Mouse (Mus musculus): ENCODE measurements around the gene Dnmt3l. TPM values are rescaled to one million over a fixed set of nuclear protein-coding genes. Genes with fewer than 3 reads are reported as not detected.
"Not testable (repeated sequence)": the region's sequence is repeated elsewhere in the genome, so short reads cannot be mapped to it uniquely, and the experiment has no call there.

Dnmt3l gene
- under 1 TPM in 1 of 2 experiments, not detected in 1; 0.22 TPM for total RNA-seq (2021)

- no peak for DNase-seq (ENCODE audit: low spot score)
- intact Hi-C loops (cut with DNase I) = no loop called here
Observed at GRCm38 (mm10) chr10:78041647-78042046, at the start of gene Dnmt3l. Gene Dnmt3l, plus strand, starts transcription at chr10:78041947.

DNA sequence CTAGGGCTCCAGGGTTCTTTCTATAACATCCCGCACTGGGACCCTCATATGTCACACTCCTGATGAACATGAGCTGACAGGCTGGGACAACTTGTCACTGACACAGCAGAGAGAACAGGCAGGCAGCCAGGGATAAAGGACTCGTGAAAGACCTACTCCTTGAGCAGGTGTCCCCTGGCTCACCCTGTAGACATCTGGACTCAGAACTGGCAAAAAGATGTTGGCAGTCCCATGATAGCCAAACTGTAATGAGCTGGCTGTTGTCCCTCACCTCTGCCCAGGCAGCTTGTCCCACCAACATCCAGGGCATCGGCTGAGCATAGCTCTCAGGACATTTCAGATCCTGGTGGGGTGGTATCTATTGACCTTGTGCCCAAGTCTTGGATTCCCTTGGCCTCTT is 46.1 kb upstream of the Dnmt3l start:
- DNase-seq (ENCODE audit: low spot score) = no peak
- intact Hi-C loops (cut with DNase I) = no loop called here

GRCm38 (mm10) chr10:78000200-78000599 is 41.5 kb upstream of the Dnmt3l start:
- intact Hi-C loops (cut with DNase I) = no loop called here
- DNase-seq (ENCODE audit: low spot score) = no peak

DNA sequence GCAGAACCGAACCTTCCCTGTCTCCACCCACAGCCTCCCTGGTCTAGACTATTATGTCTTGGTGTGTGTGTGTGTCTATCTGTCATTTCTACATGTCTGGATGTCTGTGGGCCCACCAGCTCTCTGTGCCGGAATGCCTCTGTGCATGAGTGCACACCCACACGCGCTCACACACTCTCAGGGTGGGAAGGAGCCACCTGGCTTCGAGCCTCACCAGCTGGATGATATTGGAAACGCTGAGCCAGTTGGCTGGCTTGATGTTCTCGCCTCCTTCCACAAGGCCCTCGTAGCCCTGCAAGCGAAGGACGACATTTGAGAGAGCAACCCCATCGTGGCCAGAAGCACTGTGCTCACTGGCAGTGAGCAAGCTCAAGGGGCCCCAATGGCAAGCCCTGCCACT is 40.0 kb upstream of the Dnmt3l start:
- intact Hi-C loops (cut with DNase I) = no loop called here
- peak; percentile 31 for DNase-seq (ENCODE audit: low spot score)

- DNase-seq (ENCODE audit: low spot score) = no peak
- intact Hi-C loops (cut with DNase I) = no loop called here
Observed at GRCm38 (mm10) chr10:78002316-78002715, 39.4 kb upstream of the Dnmt3l start.

- intact Hi-C loops (cut with DNase I) = no loop called here
- no peak for DNase-seq (ENCODE audit: low spot score)
Observed at GRCm38 (mm10) chr10:78004479-78005100, 37.2 kb upstream of the Dnmt3l start.

DNA sequence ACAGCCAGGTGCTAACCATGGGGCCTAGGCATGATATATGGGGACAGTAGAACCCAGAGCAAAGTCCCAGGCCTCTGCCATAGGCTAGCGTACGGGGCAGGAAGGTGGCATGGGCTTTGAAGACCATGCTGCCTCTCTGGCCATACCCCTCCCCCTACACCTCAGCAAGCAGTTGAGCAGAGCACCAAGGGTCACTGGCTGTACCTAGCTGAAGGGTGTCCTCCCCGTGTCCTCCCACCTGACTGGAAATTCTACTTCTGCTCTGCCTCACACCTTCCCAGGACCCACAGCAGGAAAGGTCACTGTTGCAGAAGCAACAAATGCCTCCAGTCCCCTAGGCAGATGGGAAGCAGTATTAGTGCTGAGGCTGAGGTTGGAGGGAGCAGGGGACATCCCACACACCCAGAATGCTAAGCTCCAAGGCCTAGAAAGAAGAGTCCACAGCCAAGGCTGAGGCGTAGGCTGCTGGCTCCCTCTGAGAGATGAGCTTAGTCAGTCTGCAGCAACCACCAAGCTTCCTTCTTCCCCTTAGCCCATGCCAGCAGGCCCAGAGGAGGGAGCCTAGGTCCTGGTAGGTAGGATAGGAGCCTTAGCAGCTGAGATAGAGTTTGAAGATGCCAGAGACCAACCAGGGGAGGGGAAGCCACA is 35.8 kb upstream of the Dnmt3l start:
- intact Hi-C loops (cut with DNase I) = no loop called here
- no peak for DNase-seq (ENCODE audit: low spot score)

- intact Hi-C loops (cut with DNase I) = no loop called here
- DNase-seq (ENCODE audit: low spot score) = no peak
Observed at GRCm38 (mm10) chr10:78007203-78007602, 34.5 kb upstream of the Dnmt3l start.

- intact Hi-C loops (cut with DNase I) = no loop called here
- DNase-seq (ENCODE audit: low spot score) = no peak
Observed at GRCm38 (mm10) chr10:78008169-78008568, 33.6 kb upstream of the Dnmt3l start.

- DNase-seq (ENCODE audit: low spot score) = peak; percentile 89
- intact Hi-C loops (cut with DNase I) = no loop called here
Observed at GRCm38 (mm10) chr10:78009184-78009944, 32.4 kb upstream of the Dnmt3l start.

DNA sequence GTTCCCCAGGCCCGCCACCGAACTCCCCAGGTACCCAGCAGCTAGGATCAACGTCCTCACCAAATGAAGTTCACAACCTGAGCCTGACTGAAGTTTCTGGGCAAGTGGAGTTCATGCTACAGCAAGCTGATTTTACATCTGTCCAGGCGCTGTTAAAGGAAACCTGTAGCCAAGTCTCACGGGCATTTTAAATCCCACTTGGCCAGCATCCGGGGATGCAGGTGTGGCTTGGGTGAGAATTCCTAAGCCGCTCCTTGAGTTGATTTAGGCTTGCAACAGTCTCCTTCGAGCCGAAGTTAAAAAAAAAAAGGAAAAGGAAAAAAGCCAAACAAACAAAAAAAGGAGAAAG is 31.8 kb upstream of the Dnmt3l start, which contains the start of gene Pfkl:
Gene Pfkl, minus strand, starts transcription at position 139 of the 349 bp plus-strand sequence.
- no peak for DNase-seq (ENCODE audit: low spot score)
- intact Hi-C loops (cut with DNase I) = no loop called here

- intact Hi-C loops (cut with DNase I) = no loop called here
- DNase-seq (ENCODE audit: low spot score) = no peak
Observed at GRCm38 (mm10) chr10:78010335-78010734, 31.4 kb upstream of the Dnmt3l start.

GRCm38 (mm10) chr10:78011116-78011515 is 30.6 kb upstream of the Dnmt3l start:
- intact Hi-C loops (cut with DNase I); DNase-seq (ENCODE audit: low spot score): not testable (repeated sequence)

DNA sequence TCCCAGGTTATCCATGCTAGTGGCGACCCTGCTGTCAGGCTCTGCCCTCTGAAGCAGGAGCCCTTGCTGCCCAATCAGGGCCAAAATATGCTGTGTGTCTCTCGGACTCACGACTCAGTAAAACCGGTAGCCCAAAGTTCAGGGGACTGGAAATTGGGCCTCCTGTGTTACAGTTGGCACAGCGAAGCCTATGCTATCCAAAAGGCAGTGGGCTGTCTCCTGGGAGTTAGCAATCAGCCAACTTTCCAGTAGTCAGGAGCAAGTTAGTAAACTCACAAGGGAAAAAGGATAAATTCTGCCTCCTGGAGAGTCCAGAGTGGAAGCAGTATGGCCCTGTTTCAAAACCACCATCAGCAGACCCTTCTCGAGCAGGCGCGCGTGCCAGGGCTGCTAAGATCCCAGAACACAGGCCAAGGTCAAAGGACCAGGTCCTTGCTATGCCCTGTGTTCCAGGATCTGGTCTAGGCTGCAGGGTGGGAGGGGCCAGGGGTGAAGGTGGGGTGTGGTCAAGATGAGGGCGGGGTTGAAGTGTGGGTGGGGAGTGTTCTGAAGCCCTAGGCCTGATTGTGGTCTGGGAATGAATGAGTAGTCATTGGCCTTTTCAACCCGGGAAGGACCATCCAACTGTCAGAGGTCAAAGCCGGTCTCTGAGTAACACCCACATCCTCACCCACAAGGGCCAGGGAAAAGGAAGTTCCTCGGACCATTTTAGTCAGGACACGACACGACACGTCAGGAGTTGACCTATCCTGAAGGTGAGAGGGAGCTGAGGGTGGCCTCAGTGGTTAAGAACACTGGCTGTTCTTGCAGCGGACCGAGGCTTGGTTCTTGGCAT is 28.9 kb upstream of the Dnmt3l start:
- intact Hi-C loops (cut with DNase I) = no loop called here

GRCm38 (mm10) chr10:78015489-78015888 is 26.3 kb upstream of the Dnmt3l start:
- intact Hi-C loops (cut with DNase I) = loop anchor here (5.0 kb wide), 1 partner anchor 33 kb away; no protein-coding TSS in a partner anchor

More for the DNA sequence above, 28.9 kb upstream of the Dnmt3l start:
- DNase-seq (ENCODE audit: low spot score) = no peak

GRCm38 (mm10) chr10:78016366-78016765 is 25.4 kb upstream of the Dnmt3l start:
- intact Hi-C loops (cut with DNase I) = loop anchor here (5.0 kb wide), 1 partner anchor 34 kb away; no protein-coding TSS in a partner anchor
- DNase-seq (ENCODE audit: low spot score) = no peak

More at GRCm38 (mm10) chr10:78015489-78015888, 26.3 kb upstream of the Dnmt3l start:
- no peak for DNase-seq (ENCODE audit: low spot score)

DNA sequence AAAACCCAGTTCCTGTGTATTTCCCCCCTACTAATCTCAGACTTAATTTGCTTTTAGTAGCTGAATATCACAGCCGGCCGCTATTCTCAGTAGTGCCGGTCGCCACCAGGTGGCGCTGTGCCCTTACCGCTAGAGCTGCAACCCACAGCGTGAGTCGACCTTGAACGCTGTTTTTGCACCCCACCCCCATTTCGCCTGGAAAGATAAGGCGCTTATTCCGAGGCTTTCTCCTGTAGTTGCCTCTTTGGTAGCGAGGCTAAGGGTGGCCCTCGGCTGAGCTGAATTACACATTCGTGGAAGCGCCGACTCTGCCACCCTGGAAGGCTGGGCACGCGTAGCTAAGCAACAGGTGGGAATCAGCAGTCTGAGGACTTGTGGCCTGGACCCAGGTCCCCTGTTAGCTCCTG is 22.9 kb upstream of the Dnmt3l start:
- intact Hi-C loops (cut with DNase I) = loop anchor here (5.0 kb wide), 1 partner anchor 36 kb away; no protein-coding TSS in a partner anchor
- DNase-seq (ENCODE audit: low spot score) = no peak

DNA sequence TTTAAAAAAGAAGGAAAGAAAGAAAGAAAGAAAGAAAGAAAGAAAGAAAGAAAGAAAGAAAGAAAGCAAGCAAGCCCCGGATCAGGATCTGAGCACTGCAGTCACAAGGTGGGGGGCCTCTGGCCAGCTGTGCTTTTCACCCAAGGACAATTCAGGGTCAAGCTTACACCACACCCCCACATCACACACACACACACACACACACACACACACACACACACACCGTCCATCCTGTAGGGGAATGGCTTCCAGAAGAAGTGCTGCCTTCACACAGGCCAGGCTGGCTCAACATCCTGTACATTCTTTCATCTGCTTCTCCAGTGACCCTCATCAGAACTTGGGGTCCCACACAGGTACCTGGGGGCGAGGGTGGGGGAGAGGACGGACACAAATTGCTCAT is 22.5 kb upstream of the Dnmt3l start:
- DNase-seq (ENCODE audit: low spot score) = no peak
- intact Hi-C loops (cut with DNase I) = loop anchor here (5.0 kb wide), 1 partner anchor 37 kb away; no protein-coding TSS in a partner anchor

- DNase-seq (ENCODE audit: low spot score) = not testable (repeated sequence)
- intact Hi-C loops (cut with DNase I) = loop anchor here (5.0 kb wide), 1 partner anchor 38 kb away; no protein-coding TSS in a partner anchor
Observed at GRCm38 (mm10) chr10:78019984-78020383, 21.8 kb upstream of the Dnmt3l start.

DNA sequence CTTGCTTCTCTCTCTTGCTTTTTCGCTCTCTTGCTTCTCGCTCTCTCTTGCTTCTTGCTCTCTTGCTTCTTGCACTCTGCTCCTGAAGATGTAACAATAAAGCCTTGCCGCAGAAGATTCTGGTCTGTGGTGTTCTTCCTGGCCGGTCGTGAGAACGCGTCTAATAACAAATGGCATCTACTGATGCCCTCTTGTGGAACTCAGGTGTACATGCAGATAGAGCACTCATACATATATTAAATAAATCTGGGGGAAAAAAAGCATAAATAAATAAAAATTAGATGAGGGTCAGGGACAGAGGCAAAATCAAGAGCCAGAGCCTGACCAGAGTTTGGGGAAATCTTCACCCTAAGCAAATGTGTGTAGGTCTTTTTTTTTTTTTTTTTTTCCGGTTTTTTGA is 16.3 kb upstream of the Dnmt3l start:
- not testable (repeated sequence) for DNase-seq (ENCODE audit: low spot score)
- intact Hi-C loops (cut with DNase I) = loop anchor here (5.0 kb wide), 3 partner anchors 38 to 372 kb away; no protein-coding TSS in a partner anchor

All from heart, postnatal 25 days (tissue).